Mouse (Mus musculus): ENCODE results near the gene Mnd1.

- no peak for TF ChIP-seq CTCF (IDR thresholded peaks at IDR 0.05; ENCODE audit: control insufficient read depth, insufficient read depth, insufficient replicate concordance, low read depth, low read length)
- TF ChIP-seq POLR2A (IDR thresholded peaks at IDR 0.05; ENCODE audit: control insufficient read depth, low read depth, low read length): no peak
Observed at GRCm38 (mm10) chr3:84038126-84038525, 117.5 kb downstream of the Mnd1 start.

All from testis, adult 2 months (tissue).